Mouse (Mus musculus) liver, embryonic 14.5 days (tissue): ENCODE measurements at regions not wholly inside any gene's neighbourhood (a gene's known extent, or its start where the extent isn't known, plus 50 kb on each side); places are given as distances from the start of the nearest gene placed in this dataset.

Source experiments
- CTCF ChIP-seq: IDR thresholded peaks from 2 replicates; pipeline ENCODE4 v1.5.1; 2016; ENCODE audit warnings: antibody characterized with exemption, low read depth, control low read depth
- EP300 ChIP-seq: IDR thresholded peaks from 2 replicates; pipeline ENCODE4 v1.6.1; 2016; ENCODE audit warnings: antibody characterized with exemption, low read depth

DNA sequence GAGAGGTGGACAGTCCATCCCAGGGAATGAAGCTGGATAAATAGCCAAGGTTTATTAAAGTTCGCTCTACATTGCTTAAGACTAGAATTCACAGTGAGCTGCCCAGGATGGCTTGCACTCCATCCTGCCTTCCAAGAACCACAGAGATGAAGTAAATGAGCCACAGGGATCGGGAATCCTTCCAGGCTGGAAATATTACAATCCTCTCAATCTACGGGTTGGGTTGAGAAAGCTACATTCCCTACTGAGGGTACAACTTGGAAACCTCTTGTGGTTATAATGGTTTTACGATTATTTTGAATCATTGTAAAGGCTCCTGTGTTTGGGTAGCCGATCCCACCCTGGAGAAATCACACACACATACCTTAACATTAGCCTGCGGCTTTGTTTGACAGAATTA is 539.9 kb upstream of the Clint1 start:
- TF ChIP-seq CTCF = no peak
- no peak for TF ChIP-seq EP300
